Mouse (Mus musculus): ENCODE results near the gene Coro6. TPM values are rescaled to one million over a fixed set of nuclear protein-coding genes. Genes with fewer than 3 reads are reported as not detected.

Coro6 gene
- polyA plus RNA-seq, 1 experiment from 2014 or later = 55.5 TPM

- no peaks in the 10 kb centered on the region for H3K27me3 ChIP-seq (ENCODE audit: control insufficient read depth, insufficient read depth, low read length)
- H3K4me3 ChIP-seq (ENCODE audit: control insufficient read depth in 1 of 2, insufficient read depth in 1 of 2, low read depth in 1 of 2, low read length in 2 of 2) = no peak overlapping the region
- H3K9me3 ChIP-seq (ENCODE audit: control insufficient read depth, low read length) = no peaks in the 10 kb centered on the region
- H3K36me3 ChIP-seq (ENCODE audit: control insufficient read depth, insufficient read depth, low read length) = peaks cover 84% of the 10 kb centered on the region
- H3K4me1 ChIP-seq (ENCODE audit: control insufficient read depth in 2 of 2, insufficient read depth in 2 of 2, low read length in 2 of 2) = peaks cover 2 to 14% of the 10 kb centered on the region in 2 experiments
- WGBS = 80% methylated on average over 2 of the region's 2 CpGs
- H3K4me2 ChIP-seq (ENCODE audit: low read length) = no peak overlapping the region
- no peak for ATAC-seq (ENCODE audit: insufficient number of reproducible peaks, insufficient read depth, low FRiP score, low read depth)
- H3K27ac ChIP-seq (replicated peaks in 1 of 2; ENCODE audit: control insufficient read depth in 1 of 2, insufficient read depth in 1 of 2, low read depth in 2 of 2, low read length in 2 of 2) = no peak overlapping the region
- no peak overlapping the region for H3K9ac ChIP-seq (ENCODE audit: low read length)
Observed at GRCm38 (mm10) chr11:77451670-77452069, 10.5 kb upstream of the Coro6 start.

DNA sequence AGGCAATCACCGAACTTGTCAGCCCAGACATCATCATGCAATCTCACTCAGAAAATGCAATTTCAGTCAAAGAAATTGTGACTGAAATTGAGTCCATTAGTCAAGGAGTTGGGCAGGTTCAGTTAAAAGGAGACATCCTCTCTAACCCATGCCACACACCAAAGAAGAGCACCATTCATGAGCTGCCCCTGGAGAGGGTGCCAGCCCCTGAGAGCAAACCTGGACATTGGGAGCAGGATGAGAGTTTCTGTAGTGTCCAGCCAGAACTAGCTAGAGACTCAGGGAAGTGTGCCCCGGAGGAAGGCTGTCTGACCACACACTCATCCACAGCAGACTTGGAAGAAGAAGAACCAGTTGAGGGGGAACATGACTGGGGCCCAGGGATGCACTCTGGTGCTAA is 8.8 kb upstream of the Coro6 start:
- no peak overlapping the region for H3K27ac ChIP-seq (replicated peaks in 1 of 2; ENCODE audit: control insufficient read depth in 1 of 2, insufficient read depth in 1 of 2, low read depth in 2 of 2, low read length in 2 of 2)
- H3K9me3 ChIP-seq (ENCODE audit: control insufficient read depth, low read length) = no peaks in the 10 kb centered on the region
- no peak for ATAC-seq (ENCODE audit: insufficient number of reproducible peaks, insufficient read depth, low FRiP score, low read depth)
- no peak overlapping the region for H3K9ac ChIP-seq (ENCODE audit: low read length)
- H3K4me1 ChIP-seq (ENCODE audit: control insufficient read depth in 2 of 2, insufficient read depth in 2 of 2, low read length in 2 of 2) = peaks cover 5 to 22% of the 10 kb centered on the region in 2 experiments
- H3K4me3 ChIP-seq (ENCODE audit: control insufficient read depth in 1 of 2, insufficient read depth in 1 of 2, low read depth in 1 of 2, low read length in 2 of 2) = no peak overlapping the region
- H3K4me2 ChIP-seq (ENCODE audit: low read length) = no peak overlapping the region
- H3K27me3 ChIP-seq (ENCODE audit: control insufficient read depth, insufficient read depth, low read length) = no peaks in the 10 kb centered on the region
- 98% methylated on average over 2 of the region's 2 CpGs for WGBS
- peaks cover 87% of the 10 kb centered on the region for H3K36me3 ChIP-seq (ENCODE audit: control insufficient read depth, insufficient read depth, low read length)

- no peak overlapping the region for H3K27ac ChIP-seq (replicated peaks in 1 of 2; ENCODE audit: control insufficient read depth in 1 of 2, insufficient read depth in 1 of 2, low read depth in 2 of 2, low read length in 2 of 2)
- H3K9me3 ChIP-seq (ENCODE audit: control insufficient read depth, low read length) = no peaks in the 10 kb centered on the region
- no peak for ATAC-seq (ENCODE audit: insufficient number of reproducible peaks, insufficient read depth, low FRiP score, low read depth)
- H3K4me2 ChIP-seq (ENCODE audit: low read length) = no peak overlapping the region
- H3K27me3 ChIP-seq (ENCODE audit: control insufficient read depth, insufficient read depth, low read length) = no peaks in the 10 kb centered on the region
- H3K9ac ChIP-seq (ENCODE audit: low read length) = no peak overlapping the region
- 82% methylated on average over 9 of the region's 9 CpGs for WGBS
- H3K4me1 ChIP-seq (ENCODE audit: control insufficient read depth in 2 of 2, insufficient read depth in 2 of 2, low read length in 2 of 2) = peaks cover 5 to 22% of the 10 kb centered on the region in 2 experiments
- peaks cover 73% of the 10 kb centered on the region for H3K36me3 ChIP-seq (ENCODE audit: control insufficient read depth, insufficient read depth, low read length)
- H3K4me3 ChIP-seq (ENCODE audit: control insufficient read depth in 1 of 2, insufficient read depth in 1 of 2, low read depth in 1 of 2, low read length in 2 of 2) = no peak overlapping the region
Observed at GRCm38 (mm10) chr11:77455770-77456510, 6.3 kb upstream of the Coro6 start.

DNA sequence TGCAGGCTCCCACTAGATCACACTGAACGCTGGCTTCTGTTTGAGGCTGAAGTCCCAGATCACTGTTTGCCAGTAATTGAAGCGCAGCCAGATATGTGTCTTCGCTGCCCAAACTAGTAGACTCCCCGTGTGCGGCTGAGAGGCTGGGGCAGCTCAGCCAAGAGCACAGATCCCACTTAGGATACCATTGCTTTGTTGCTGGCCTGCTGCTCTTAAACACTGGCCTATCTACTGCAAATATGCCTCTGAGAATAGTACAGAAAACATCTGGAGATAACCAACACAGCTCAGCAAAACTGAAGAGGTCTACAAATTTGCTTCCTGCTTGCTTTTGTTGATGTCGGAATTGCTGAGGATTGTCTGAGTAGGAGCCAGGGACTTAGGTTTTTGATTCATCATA is 5.3 kb upstream of the Coro6 start:
- H3K9ac ChIP-seq (ENCODE audit: low read length) = no peak overlapping the region
- 0 out of 2 replicates have a peak, but pooled peaks have one; percentile 45 for ATAC-seq (ENCODE audit: insufficient number of reproducible peaks, insufficient read depth, low FRiP score, low read depth)
- WGBS = 25% methylated on average over 6 of the region's 6 CpGs
- peaks cover 5 to 27% of the 10 kb centered on the region in 2 experiments for H3K4me1 ChIP-seq (ENCODE audit: control insufficient read depth in 2 of 2, insufficient read depth in 2 of 2, low read length in 2 of 2)
- H3K27me3 ChIP-seq (ENCODE audit: control insufficient read depth, insufficient read depth, low read length) = no peaks in the 10 kb centered on the region
- H3K4me2 ChIP-seq (ENCODE audit: low read length) = no peak overlapping the region
- no peak overlapping the region for H3K4me3 ChIP-seq (ENCODE audit: control insufficient read depth in 1 of 2, insufficient read depth in 1 of 2, low read depth in 1 of 2, low read length in 2 of 2)
- peak overlapping the region; percentile 15 to 37; a peak in 3 of 4 replicates for H3K27ac ChIP-seq (replicated peaks in 1 of 2; ENCODE audit: control insufficient read depth in 1 of 2, insufficient read depth in 1 of 2, low read depth in 2 of 2, low read length in 2 of 2)
- H3K36me3 ChIP-seq (ENCODE audit: control insufficient read depth, insufficient read depth, low read length) = peaks cover 67% of the 10 kb centered on the region
- no peaks in the 10 kb centered on the region for H3K9me3 ChIP-seq (ENCODE audit: control insufficient read depth, low read length)

GRCm38 (mm10) chr11:77461856-77462255 is 355 bp upstream of the Coro6 start:
- Histone ChIP-seq H3K27me3 (ENCODE audit: control insufficient read depth, insufficient read depth, low read length) (peaks cover 10% of the 10 kb centered on the region), H3K4me2 (ENCODE audit: low read length) (peak overlapping the region; percentile 79), H3K4me1 (ENCODE audit: control insufficient read depth in 2 of 2, insufficient read depth in 2 of 2, low read length in 2 of 2) (peaks cover 33 to 56% of the 10 kb centered on the region in 2 experiments), H3K9me3 (ENCODE audit: control insufficient read depth, low read length) (no peaks in the 10 kb centered on the region), H3K27ac (replicated peaks in 1 of 2; ENCODE audit: control insufficient read depth in 1 of 2, insufficient read depth in 1 of 2, low read depth in 2 of 2, low read length in 2 of 2) (peak overlapping the region; percentile 93 to 96), H3K36me3 (ENCODE audit: control insufficient read depth, insufficient read depth, low read length) (peaks cover 26% of the 10 kb centered on the region), H3K9ac (ENCODE audit: low read length) (peak overlapping the region; percentile 87), H3K4me3 (ENCODE audit: control insufficient read depth in 1 of 2, insufficient read depth in 1 of 2, low read depth in 1 of 2, low read length in 2 of 2) (peak overlapping the region; percentile 65)
- no peak for ATAC-seq (ENCODE audit: insufficient number of reproducible peaks, insufficient read depth, low FRiP score, low read depth)
- 4% methylated on average over 6 of the region's 6 CpGs for WGBS

GRCm38 (mm10) chr11:77463101-77463445 is 862 bp downstream of the Coro6 start:
- ATAC-seq (ENCODE audit: insufficient number of reproducible peaks, insufficient read depth, low FRiP score, low read depth) = no peak
- no peaks in the 10 kb centered on the region for H3K9me3 ChIP-seq (ENCODE audit: control insufficient read depth, low read length)
- H3K9ac ChIP-seq (ENCODE audit: low read length) = peak overlapping the region; percentile 87
- 26% methylated on average over 8 of the region's 8 CpGs for WGBS
- peaks cover 17% of the 10 kb centered on the region for H3K36me3 ChIP-seq (ENCODE audit: control insufficient read depth, insufficient read depth, low read length)
- peak overlapping the region; percentile 65 for H3K4me3 ChIP-seq (ENCODE audit: control insufficient read depth in 1 of 2, insufficient read depth in 1 of 2, low read depth in 1 of 2, low read length in 2 of 2)
- H3K4me2 ChIP-seq (ENCODE audit: low read length) = peak overlapping the region; percentile 79
- peaks cover 39 to 57% of the 10 kb centered on the region in 2 experiments for H3K4me1 ChIP-seq (ENCODE audit: control insufficient read depth in 2 of 2, insufficient read depth in 2 of 2, low read length in 2 of 2)
- H3K27ac ChIP-seq (replicated peaks in 1 of 2; ENCODE audit: control insufficient read depth in 1 of 2, insufficient read depth in 1 of 2, low read depth in 2 of 2, low read length in 2 of 2) = peak overlapping the region; percentile 93 to 96
- peaks cover 10% of the 10 kb centered on the region for H3K27me3 ChIP-seq (ENCODE audit: control insufficient read depth, insufficient read depth, low read length)

GRCm38 (mm10) chr11:77463786-77464185 is 1.6 kb downstream of the Coro6 start:
- H3K4me3 ChIP-seq (ENCODE audit: control insufficient read depth in 1 of 2, insufficient read depth in 1 of 2, low read depth in 1 of 2, low read length in 2 of 2) = peak overlapping the region in 1 of 2 experiments; percentile 65; a peak in 2 of 4 replicates
- peak overlapping the region; percentile 87 for H3K9ac ChIP-seq (ENCODE audit: low read length)
- ATAC-seq (ENCODE audit: insufficient number of reproducible peaks, insufficient read depth, low FRiP score, low read depth) = no peak
- peak overlapping the region; percentile 79 for H3K4me2 ChIP-seq (ENCODE audit: low read length)
- peaks cover 13% of the 10 kb centered on the region for H3K27me3 ChIP-seq (ENCODE audit: control insufficient read depth, insufficient read depth, low read length)
- H3K36me3 ChIP-seq (ENCODE audit: control insufficient read depth, insufficient read depth, low read length) = peaks cover 15% of the 10 kb centered on the region; the same call in 1 of the 2 replicates
- no peaks in the 10 kb centered on the region for H3K9me3 ChIP-seq (ENCODE audit: control insufficient read depth, low read length)
- WGBS = 55% methylated on average over 10 of the region's 10 CpGs
- peak overlapping the region; percentile 93 to 96 for H3K27ac ChIP-seq (replicated peaks in 1 of 2; ENCODE audit: control insufficient read depth in 1 of 2, insufficient read depth in 1 of 2, low read depth in 2 of 2, low read length in 2 of 2)
- peaks cover 39 to 57% of the 10 kb centered on the region in 2 experiments for H3K4me1 ChIP-seq (ENCODE audit: control insufficient read depth in 2 of 2, insufficient read depth in 2 of 2, low read length in 2 of 2)

All from heart, embryonic 14.5 days (tissue).